Mouse (Mus musculus) lung, adult 2 months (tissue): ENCODE measurements around the gene Rnf44.

Experiments used
- CTCF ChIP-seq: fragments of 200-500 bp; IDR thresholded peaks from 2 replicates; pipeline ENCODE4 v1.5.1; 2011; ENCODE audit warnings: mild to moderate bottlenecking, low read length, control low read depth; ENCODE audit not compliant: insufficient read depth
- POLR2A ChIP-seq: fragments of 200-500 bp; IDR thresholded peaks from 2 replicates; pipeline ENCODE4 v1.6.1; 2011; ENCODE audit warnings: low read depth, mild to moderate bottlenecking, control low read depth, low read length, borderline replicate concordance; ENCODE audit errors: extremely low read depth

- no peak for TF ChIP-seq CTCF
- no peak for TF ChIP-seq POLR2A
These were observed 21.3 kb upstream of the Rnf44 start for GRCm38 (mm10) chr13:54714996-54715395.
